Mouse (Mus musculus): ENCODE results near the gene Cdc20. TPM values are rescaled to one million over a fixed set of nuclear protein-coding genes. Genes with fewer than 3 reads are reported as not detected.

Gene Cdc20
- polyA plus RNA-seq, 1 experiment: 54.5 TPM

- TF ChIP-seq POLR2A (IDR thresholded peaks at IDR 0.05; ENCODE audit: borderline replicate concordance, extremely low read depth, insufficient read depth, insufficient read length, poor library complexity, severe bottlenecking): no peak
- TF ChIP-seq CTCF (IDR thresholded peaks at IDR 0.05; ENCODE audit: borderline replicate concordance, extremely low read depth, insufficient read depth, insufficient read length): no peak
- DNase-seq (ENCODE audit: low read depth): no peak
Measured at GRCm38 (mm10) chr4:118416329-118416728, 20.8 kb downstream of the Cdc20 start.

GRCm38 (mm10) chr4:118415779-118416178 is 21.4 kb downstream of the Cdc20 start:
- DNase-seq (ENCODE audit: low read depth): no peak
- TF ChIP-seq POLR2A (IDR thresholded peaks at IDR 0.05; ENCODE audit: borderline replicate concordance, extremely low read depth, insufficient read depth, insufficient read length, poor library complexity, severe bottlenecking): no peak
- no peak for TF ChIP-seq CTCF (IDR thresholded peaks at IDR 0.05; ENCODE audit: borderline replicate concordance, extremely low read depth, insufficient read depth, insufficient read length)

GRCm38 (mm10) chr4:118413553-118413952 is 23.6 kb downstream of the Cdc20 start:
- no peak for DNase-seq (ENCODE audit: low read depth)
- TF ChIP-seq CTCF (IDR thresholded peaks at IDR 0.05; ENCODE audit: borderline replicate concordance, extremely low read depth, insufficient read depth, insufficient read length) (no peak), POLR2A (IDR thresholded peaks at IDR 0.05; ENCODE audit: borderline replicate concordance, extremely low read depth, insufficient read depth, insufficient read length, poor library complexity, severe bottlenecking) (no peak)

GRCm38 (mm10) chr4:118410871-118411270 is 26.3 kb downstream of the Cdc20 start:
- no peak for DNase-seq (ENCODE audit: low read depth)
- TF ChIP-seq POLR2A (IDR thresholded peaks at IDR 0.05; ENCODE audit: borderline replicate concordance, extremely low read depth, insufficient read depth, insufficient read length, poor library complexity, severe bottlenecking) (no peak), CTCF (IDR thresholded peaks at IDR 0.05; ENCODE audit: borderline replicate concordance, extremely low read depth, insufficient read depth, insufficient read length) (no peak)

- peak; percentile 96 for DNase-seq (ENCODE audit: low read depth)
- peak; percentile 48; the same call in 1 of the 2 replicates for TF ChIP-seq POLR2A (IDR thresholded peaks at IDR 0.05; ENCODE audit: borderline replicate concordance, extremely low read depth, insufficient read depth, insufficient read length, poor library complexity, severe bottlenecking)
- TF ChIP-seq CTCF (IDR thresholded peaks at IDR 0.05; ENCODE audit: borderline replicate concordance, extremely low read depth, insufficient read depth, insufficient read length): no peak
Measured at GRCm38 (mm10) chr4:118409142-118409900, 27.8 kb downstream of the Cdc20 start, which contains the start of the genes Szt2 and Med8. Szt2 (minus strand) TSS chr4:118409273. Med8 (plus strand) TSS chr4:118409337.

GRCm38 (mm10) chr4:118402701-118403100 is 34.5 kb downstream of the Cdc20 start:
- no peak for TF ChIP-seq CTCF (IDR thresholded peaks at IDR 0.05; ENCODE audit: borderline replicate concordance, extremely low read depth, insufficient read depth, insufficient read length)
- TF ChIP-seq POLR2A (IDR thresholded peaks at IDR 0.05; ENCODE audit: borderline replicate concordance, extremely low read depth, insufficient read depth, insufficient read length, poor library complexity, severe bottlenecking): no peak

GRCm38 (mm10) chr4:118401918-118402317 is 35.2 kb downstream of the Cdc20 start:
- DNase-seq (ENCODE audit: low read depth): no peak
- TF ChIP-seq CTCF (IDR thresholded peaks at IDR 0.05; ENCODE audit: borderline replicate concordance, extremely low read depth, insufficient read depth, insufficient read length): no peak
- no peak for TF ChIP-seq POLR2A (IDR thresholded peaks at IDR 0.05; ENCODE audit: borderline replicate concordance, extremely low read depth, insufficient read depth, insufficient read length, poor library complexity, severe bottlenecking)

More at GRCm38 (mm10) chr4:118402701-118403100, 34.5 kb downstream of the Cdc20 start:
- DNase-seq (ENCODE audit: low read depth): no peak

GRCm38 (mm10) chr4:118401421-118401820 is 35.7 kb downstream of the Cdc20 start:
- no peak for DNase-seq (ENCODE audit: low read depth)
- TF ChIP-seq POLR2A (IDR thresholded peaks at IDR 0.05; ENCODE audit: borderline replicate concordance, extremely low read depth, insufficient read depth, insufficient read length, poor library complexity, severe bottlenecking): no peak
- no peak for TF ChIP-seq CTCF (IDR thresholded peaks at IDR 0.05; ENCODE audit: borderline replicate concordance, extremely low read depth, insufficient read depth, insufficient read length)

GRCm38 (mm10) chr4:118398400-118398799 is 38.8 kb downstream of the Cdc20 start:
- no peak for DNase-seq (ENCODE audit: low read depth)

GRCm38 (mm10) chr4:118396433-118396832 is 40.7 kb downstream of the Cdc20 start:
- no peak for DNase-seq (ENCODE audit: low read depth)
- TF ChIP-seq CTCF (IDR thresholded peaks at IDR 0.05; ENCODE audit: borderline replicate concordance, extremely low read depth, insufficient read depth, insufficient read length) (no peak), POLR2A (IDR thresholded peaks at IDR 0.05; ENCODE audit: borderline replicate concordance, extremely low read depth, insufficient read depth, insufficient read length, poor library complexity, severe bottlenecking) (no peak)

More at GRCm38 (mm10) chr4:118398400-118398799, 38.8 kb downstream of the Cdc20 start:
- no peak for TF ChIP-seq CTCF (IDR thresholded peaks at IDR 0.05; ENCODE audit: borderline replicate concordance, extremely low read depth, insufficient read depth, insufficient read length)
- TF ChIP-seq POLR2A (IDR thresholded peaks at IDR 0.05; ENCODE audit: borderline replicate concordance, extremely low read depth, insufficient read depth, insufficient read length, poor library complexity, severe bottlenecking): no peak

- TF ChIP-seq POLR2A (IDR thresholded peaks at IDR 0.05; ENCODE audit: borderline replicate concordance, extremely low read depth, insufficient read depth, insufficient read length, poor library complexity, severe bottlenecking) (no peak), CTCF (IDR thresholded peaks at IDR 0.05; ENCODE audit: borderline replicate concordance, extremely low read depth, insufficient read depth, insufficient read length) (no peak)
Measured at GRCm38 (mm10) chr4:118395289-118395688, 41.9 kb downstream of the Cdc20 start.

GRCm38 (mm10) chr4:118394505-118394904 is 42.6 kb downstream of the Cdc20 start:
- no peak for DNase-seq (ENCODE audit: low read depth)
- TF ChIP-seq POLR2A (IDR thresholded peaks at IDR 0.05; ENCODE audit: borderline replicate concordance, extremely low read depth, insufficient read depth, insufficient read length, poor library complexity, severe bottlenecking): no peak
- no peak for TF ChIP-seq CTCF (IDR thresholded peaks at IDR 0.05; ENCODE audit: borderline replicate concordance, extremely low read depth, insufficient read depth, insufficient read length)

More at GRCm38 (mm10) chr4:118395289-118395688, 41.9 kb downstream of the Cdc20 start:
- DNase-seq (ENCODE audit: low read depth): no peak

All from brain, embryonic 14.5 days (tissue).